Mouse (Mus musculus): ENCODE measurements around the gene Dlx5. TPM values are rescaled to one million over a fixed set of nuclear protein-coding genes. Genes with fewer than 3 reads are reported as not detected.

Gene Dlx5
- polyA plus RNA-seq, 1 experiment from 2014 or later: 55.7 TPM

GRCm38 (mm10) chr6:6872873-6873272 is 9.0 kb downstream of the Dlx5 start:
- DNase-seq (ENCODE audit: low spot score) (peak; percentile 36), ATAC-seq (no peak)
- Histone ChIP-seq H3K36me3 (ENCODE audit: control insufficient read depth, insufficient read depth, low read length) (no peaks in the 10 kb centered on the region), H3K4me1 (ENCODE audit: control insufficient read depth, insufficient read depth, low read length) (no peaks in the 10 kb centered on the region), H3K4me2 (ENCODE audit: low read length) (peak overlapping the region; percentile 75), H3K4me3 (ENCODE audit: low read depth, low read length) (peak overlapping the region; percentile 8; the same call in 1 of the 2 replicates), H3K9ac (ENCODE audit: low read length) (peak overlapping the region; percentile 87; the same call in 1 of the 2 replicates), H3K27ac (ENCODE audit: low read depth, low read length) (peak overlapping the region; percentile 95), H3K27me3 (replicated peaks; ENCODE audit: control insufficient read depth, insufficient read depth, low read length) (peaks cover 63% of the 10 kb centered on the region), H3K9me3 (replicated peaks; ENCODE audit: control insufficient read depth, low read length) (no peaks in the 10 kb centered on the region)
- 2% methylated on average over 5 of the region's 5 CpGs for WGBS

DNA sequence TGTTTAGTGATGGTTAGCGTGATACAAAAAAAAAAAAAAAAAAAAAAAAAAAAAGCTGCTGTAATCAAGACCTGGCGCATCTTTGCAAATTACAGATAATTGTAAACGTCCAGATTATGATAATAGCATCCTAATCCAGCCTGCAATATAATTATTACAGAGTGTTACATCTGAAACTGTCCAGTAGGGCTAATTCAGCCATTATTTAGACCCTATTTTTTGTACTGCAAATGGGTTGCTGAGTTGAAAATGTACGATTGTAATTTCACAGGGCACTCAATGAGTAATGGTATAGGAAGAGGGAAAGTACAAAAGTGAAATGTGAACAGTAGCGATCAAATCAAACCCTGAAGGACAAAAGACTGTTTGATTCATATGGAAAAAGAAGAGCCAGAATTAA is 10.2 kb downstream of the Dlx5 start:
- peak overlapping the region; percentile 35; the same call in 1 of the 2 replicates for H3K4me3 ChIP-seq (ENCODE audit: low read depth, low read length)
- H3K9me3 ChIP-seq (replicated peaks; ENCODE audit: control insufficient read depth, low read length): no peaks in the 10 kb centered on the region
- peak overlapping the region; percentile 68; the same call in 1 of the 2 replicates for H3K9ac ChIP-seq (ENCODE audit: low read length)
- H3K4me2 ChIP-seq (ENCODE audit: low read length): peak overlapping the region; percentile 75
- ATAC-seq: peak; percentile 13
- no peaks in the 10 kb centered on the region for H3K36me3 ChIP-seq (ENCODE audit: control insufficient read depth, insufficient read depth, low read length)
- H3K27me3 ChIP-seq (replicated peaks; ENCODE audit: control insufficient read depth, insufficient read depth, low read length): peaks cover 56% of the 10 kb centered on the region
- H3K27ac ChIP-seq (ENCODE audit: low read depth, low read length): peak overlapping the region; percentile 95
- H3K4me1 ChIP-seq (ENCODE audit: control insufficient read depth, insufficient read depth, low read length): no peaks in the 10 kb centered on the region
- DNase-seq (ENCODE audit: low spot score): peak; percentile 76
- 2% methylated on average over 5 of the region's 5 CpGs for WGBS

GRCm38 (mm10) chr6:6870876-6871420 is 10.9 kb downstream of the Dlx5 start:
- under 1% methylated on average over 7 of the region's 7 CpGs for WGBS
- H3K4me2 ChIP-seq (ENCODE audit: low read length): peak overlapping the region; percentile 75
- H3K4me1 ChIP-seq (ENCODE audit: control insufficient read depth, insufficient read depth, low read length): no peaks in the 10 kb centered on the region
- peaks cover 56% of the 10 kb centered on the region for H3K27me3 ChIP-seq (replicated peaks; ENCODE audit: control insufficient read depth, insufficient read depth, low read length)
- H3K27ac ChIP-seq (ENCODE audit: low read depth, low read length): peak overlapping the region; percentile 95
- peak overlapping the region; percentile 35 for H3K4me3 ChIP-seq (ENCODE audit: low read depth, low read length)
- ATAC-seq (no peak), DNase-seq (ENCODE audit: low spot score) (peak; percentile 38)
- no peaks in the 10 kb centered on the region for H3K9me3 ChIP-seq (replicated peaks; ENCODE audit: control insufficient read depth, low read length)
- H3K9ac ChIP-seq (ENCODE audit: low read length): peak overlapping the region; percentile 68
- no peaks in the 10 kb centered on the region for H3K36me3 ChIP-seq (ENCODE audit: control insufficient read depth, insufficient read depth, low read length)

GRCm38 (mm10) chr6:6869961-6870800 is 11.7 kb downstream of the Dlx5 start:
- H3K27me3 ChIP-seq (replicated peaks; ENCODE audit: control insufficient read depth, insufficient read depth, low read length): peaks cover 62% of the 10 kb centered on the region
- H3K9ac ChIP-seq (ENCODE audit: low read length): peak overlapping the region; percentile 68
- H3K4me1 ChIP-seq (ENCODE audit: control insufficient read depth, insufficient read depth, low read length): no peaks in the 10 kb centered on the region
- H3K4me2 ChIP-seq (ENCODE audit: low read length): peak overlapping the region; percentile 20; the same call in 1 of the 2 replicates
- peak; percentile 63 for DNase-seq (ENCODE audit: low spot score)
- peak; percentile 21 for ATAC-seq
- WGBS: 0% methylated on average over 11 of the region's 11 CpGs
- H3K4me3 ChIP-seq (ENCODE audit: low read depth, low read length): peak overlapping the region; percentile 35
- no peaks in the 10 kb centered on the region for H3K36me3 ChIP-seq (ENCODE audit: control insufficient read depth, insufficient read depth, low read length)
- peak overlapping the region; percentile 95 for H3K27ac ChIP-seq (ENCODE audit: low read depth, low read length)
- no peaks in the 10 kb centered on the region for H3K9me3 ChIP-seq (replicated peaks; ENCODE audit: control insufficient read depth, low read length)

DNA sequence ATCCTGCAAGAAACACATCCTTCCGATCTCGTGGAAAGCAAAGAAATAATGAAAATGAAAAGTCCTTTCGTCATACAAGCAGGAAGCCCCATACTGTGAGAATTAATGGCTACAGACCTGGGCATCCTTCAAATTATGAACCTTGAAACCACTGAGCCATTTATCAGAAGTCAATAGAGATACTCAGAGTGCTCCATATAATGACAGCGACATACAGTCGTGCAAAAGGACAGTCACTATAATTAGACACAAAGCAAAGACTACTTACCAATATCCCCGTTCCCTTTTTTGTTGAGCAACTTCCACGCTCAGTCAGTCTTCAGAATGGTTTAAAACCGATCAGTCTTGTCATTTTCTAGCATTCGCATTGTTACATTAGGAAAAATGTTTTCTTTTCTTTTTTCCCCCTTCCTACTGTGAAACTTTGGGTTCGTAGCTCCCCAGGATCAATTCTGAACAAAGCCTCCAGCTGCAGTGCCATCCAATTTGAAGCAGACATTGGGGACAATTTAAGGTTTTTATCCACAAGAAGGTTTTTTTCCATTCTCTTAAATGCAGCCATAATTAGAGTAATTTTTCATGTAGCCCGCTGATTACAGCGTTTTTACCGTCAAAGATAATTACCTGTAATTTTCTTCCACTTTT is 12.7 kb downstream of the Dlx5 start:
- Histone ChIP-seq H3K9me3 (replicated peaks; ENCODE audit: control insufficient read depth, low read length) (no peaks in the 10 kb centered on the region), H3K4me2 (ENCODE audit: low read length) (peak overlapping the region; percentile 26), H3K4me3 (ENCODE audit: low read depth, low read length) (peak overlapping the region; percentile 25), H3K36me3 (ENCODE audit: control insufficient read depth, insufficient read depth, low read length) (no peaks in the 10 kb centered on the region), H3K9ac (ENCODE audit: low read length) (peak overlapping the region; percentile 55), H3K27ac (ENCODE audit: low read depth, low read length) (peak overlapping the region; percentile 92), H3K27me3 (replicated peaks; ENCODE audit: control insufficient read depth, insufficient read depth, low read length) (peaks cover 54% of the 10 kb centered on the region), H3K4me1 (ENCODE audit: control insufficient read depth, insufficient read depth, low read length) (no peaks in the 10 kb centered on the region)
- ATAC-seq (peak; percentile 33), DNase-seq (ENCODE audit: low spot score) (peak; percentile 86)
- WGBS: 2% methylated on average over 13 of the region's 13 CpGs

- H3K27me3 ChIP-seq (replicated peaks; ENCODE audit: control insufficient read depth, insufficient read depth, low read length): peaks cover 60% of the 10 kb centered on the region
- ATAC-seq (no peak), DNase-seq (ENCODE audit: low spot score) (no peak)
- peak overlapping the region; percentile 71 for H3K9ac ChIP-seq (ENCODE audit: low read length)
- H3K4me1 ChIP-seq (ENCODE audit: control insufficient read depth, insufficient read depth, low read length): no peaks in the 10 kb centered on the region; the same call in 1 of the 2 replicates
- no peaks in the 10 kb centered on the region for H3K36me3 ChIP-seq (ENCODE audit: control insufficient read depth, insufficient read depth, low read length)
- H3K4me3 ChIP-seq (ENCODE audit: low read depth, low read length): peak overlapping the region; percentile 50
- peak overlapping the region; percentile 65 for H3K4me2 ChIP-seq (ENCODE audit: low read length)
- peak overlapping the region; percentile 92 for H3K27ac ChIP-seq (ENCODE audit: low read depth, low read length)
- H3K9me3 ChIP-seq (replicated peaks; ENCODE audit: control insufficient read depth, low read length): no peaks in the 10 kb centered on the region
- WGBS: 5% methylated on average over 9 of the region's 9 CpGs
Observed at GRCm38 (mm10) chr6:6867031-6867430, 14.9 kb downstream of the Dlx5 start.

GRCm38 (mm10) chr6:6864441-6865440 is 17.1 kb downstream of the Dlx5 start:
- peak overlapping the region; percentile 50 for H3K4me3 ChIP-seq (ENCODE audit: low read depth, low read length)
- ATAC-seq: no peak

DNA sequence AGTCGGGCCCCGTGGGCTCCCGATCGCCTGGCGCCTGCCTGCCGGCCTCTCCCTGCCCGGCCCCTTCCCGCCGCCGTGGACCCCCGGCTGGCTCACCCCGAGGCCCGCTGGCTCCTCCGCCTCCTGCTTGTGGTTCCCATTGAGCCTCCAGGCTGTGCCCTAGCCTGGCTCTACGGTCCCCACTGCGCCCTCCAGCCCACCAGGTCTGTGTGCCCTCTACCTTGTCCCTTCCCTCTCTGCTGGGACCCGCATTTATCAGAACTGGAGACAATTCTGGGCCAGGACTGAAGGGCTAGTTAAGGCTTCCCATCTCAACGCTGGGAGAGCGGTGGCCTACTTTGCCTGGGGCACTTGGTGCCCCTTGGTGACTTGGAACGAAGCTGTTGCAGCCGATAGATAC is 17.9 kb downstream of the Dlx5 start:
- peak overlapping the region; percentile 98 for H3K27ac ChIP-seq (ENCODE audit: low read depth, low read length)
- H3K4me3 ChIP-seq (ENCODE audit: low read depth, low read length): peak overlapping the region; percentile 50
- H3K4me1 ChIP-seq (ENCODE audit: control insufficient read depth, insufficient read depth, low read length): no peaks in the 10 kb centered on the region; the same call in 1 of the 2 replicates
- ATAC-seq (peak; percentile 6), DNase-seq (ENCODE audit: low spot score) (no peak)
- peaks cover 42% of the 10 kb centered on the region for H3K27me3 ChIP-seq (replicated peaks; ENCODE audit: control insufficient read depth, insufficient read depth, low read length)
- H3K9ac ChIP-seq (ENCODE audit: low read length): peak overlapping the region; percentile 86
- WGBS: 0% methylated on average over 21 of the region's 21 CpGs
- H3K4me2 ChIP-seq (ENCODE audit: low read length): peak overlapping the region; percentile 65
- no peaks in the 10 kb centered on the region for H3K36me3 ChIP-seq (ENCODE audit: control insufficient read depth, insufficient read depth, low read length)
- H3K9me3 ChIP-seq (replicated peaks; ENCODE audit: control insufficient read depth, low read length): no peaks in the 10 kb centered on the region

More at GRCm38 (mm10) chr6:6864441-6865440, 17.1 kb downstream of the Dlx5 start:
- peak overlapping the region; percentile 98 for H3K27ac ChIP-seq (ENCODE audit: low read depth, low read length)
- H3K9ac ChIP-seq (ENCODE audit: low read length): peak overlapping the region; percentile 86
- no peak for DNase-seq (ENCODE audit: low spot score)
- peak overlapping the region; percentile 65 for H3K4me2 ChIP-seq (ENCODE audit: low read length)
- H3K36me3 ChIP-seq (ENCODE audit: control insufficient read depth, insufficient read depth, low read length): no peaks in the 10 kb centered on the region
- no peaks in the 10 kb centered on the region for H3K9me3 ChIP-seq (replicated peaks; ENCODE audit: control insufficient read depth, low read length)
- peaks cover 40% of the 10 kb centered on the region for H3K27me3 ChIP-seq (replicated peaks; ENCODE audit: control insufficient read depth, insufficient read depth, low read length)
- no peaks in the 10 kb centered on the region; the same call in 1 of the 2 replicates for H3K4me1 ChIP-seq (ENCODE audit: control insufficient read depth, insufficient read depth, low read length)
- WGBS: 2% methylated on average over 36 of the region's 36 CpGs
